Mouse (Mus musculus) hematopoietic multipotent progenitor cell, adult 10-12 weeks (in vitro differentiated cells): ENCODE results near the gene Krtap5-3. TPM values are rescaled to one million over a fixed set of nuclear protein-coding genes. Genes with fewer than 3 reads are reported as not detected.

ENCODE experiments used
- polyA plus RNA-seq: library from polyadenylated mRNA; stranded (reverse); fragments of >175 nt; gene quantifications from 2 replicates; pipeline ENCODE4 v1.2.3, GENCODE M21; 2012; ENCODE audit warnings: low replicate concordance

Gene Krtap5-3
- polyA plus RNA-seq, result not detected in 2 replicates

GRCm38 (mm10) chr7:142201064-142201463 is at the start of gene Krtap5-3:
TSS of gene Krtap5-3 (plus strand) at chr7:142201364.

GRCm38 (mm10) chr7:142157013-142157412 is 44.2 kb upstream of the Krtap5-3 start, which contains the start of gene Gm29735:
TSS of gene Gm29735 (minus strand) at chr7:142157113.

GRCm38 (mm10) chr7:142165639-142166038 is 35.5 kb upstream of the Krtap5-3 start, which contains the start of gene Gm4553:
TSS of gene Gm4553 (minus strand) at chr7:142165739.

GRCm38 (mm10) chr7:142175905-142176304 is 25.3 kb upstream of the Krtap5-3 start, which contains the start of gene Krtap5-2:
TSS of gene Krtap5-2 (minus strand) at chr7:142176005.

GRCm38 (mm10) chr7:142190289-142190688 is 10.9 kb upstream of the Krtap5-3 start, which contains the start of gene Gm10153:
TSS of gene Gm10153 (minus strand) at chr7:142190389.

GRCm38 (mm10) chr7:142211559-142211958 is 10.4 kb downstream of the Krtap5-3 start, which contains the start of gene Gm7579:
TSS of gene Gm7579 (plus strand) at chr7:142211859.

GRCm38 (mm10) chr7:142229871-142230270 is 28.7 kb downstream of the Krtap5-3 start, which contains the start of gene Krtap5-5:
TSS of gene Krtap5-5 (minus strand) at chr7:142229971.

GRCm38 (mm10) chr7:142240978-142241377 is 39.8 kb downstream of the Krtap5-3 start, which contains the start of gene Gm40460:
TSS of gene Gm40460 (minus strand) at chr7:142241078.

Other genes starting within 250 kb of the Krtap5-3 start
- gene Mob2, start 140.3 kb upstream of the Krtap5-3 start, polyA plus RNA-seq, result 11.6 and 41.1 TPM in 2 replicates
- 0.27 and 1.8 TPM in 2 replicates for gene Dusp8, start 105.5 kb upstream of the Krtap5-3 start, polyA plus RNA-seq
- not detected in 2 replicates for gene Gm45618, start 80.6 kb upstream of the Krtap5-3 start, polyA plus RNA-seq
- gene Gm39115, start 65.3 kb upstream of the Krtap5-3 start, polyA plus RNA-seq, result not detected in 2 replicates
- gene Gm45337, start 56.8 kb upstream of the Krtap5-3 start, polyA plus RNA-seq, result not detected in 2 replicates
- not detected in 2 replicates for gene Gm29735, start 44.3 kb upstream of the Krtap5-3 start, polyA plus RNA-seq
- gene Gm4553, start 35.6 kb upstream of the Krtap5-3 start, polyA plus RNA-seq, result not detected in 2 replicates
- gene Krtap5-2, start 25.4 kb upstream of the Krtap5-3 start, polyA plus RNA-seq, result not detected in 2 replicates
- not detected in 2 replicates for gene Gm10153, start 11.0 kb upstream of the Krtap5-3 start, polyA plus RNA-seq
- gene Gm7579, start 10.5 kb downstream of the Krtap5-3 start, polyA plus RNA-seq, result not detected in 2 replicates
- gene Krtap5-5, start 28.6 kb downstream of the Krtap5-3 start, polyA plus RNA-seq, result not detected in 2 replicates
- not detected in 2 replicates for gene Gm40460, start 39.7 kb downstream of the Krtap5-3 start, polyA plus RNA-seq
- gene Gm2431, start 57.0 kb downstream of the Krtap5-3 start, polyA plus RNA-seq, result not detected in 2 replicates
- not detected in 2 replicates for gene Gm4559, start 73.0 kb downstream of the Krtap5-3 start, polyA plus RNA-seq
- not detected in 2 replicates for gene Krtap5-1, start 95.8 kb downstream of the Krtap5-3 start, polyA plus RNA-seq
- not detected in 2 replicates for gene Krtap5-4, start 102.2 kb downstream of the Krtap5-3 start, polyA plus RNA-seq
- gene Ifitm10, start 172.4 kb downstream of the Krtap5-3 start, polyA plus RNA-seq, result 41.9 and 231 TPM in 2 replicates
- 54.8 and 139 TPM in 2 replicates for gene Gm49369, start 181.3 kb downstream of the Krtap5-3 start, polyA plus RNA-seq
- gene Ctsd, start 186.7 kb downstream of the Krtap5-3 start, polyA plus RNA-seq, result 105 and 131 TPM in 2 replicates
- 0.15 and 1.6 TPM in 2 replicates for gene Syt8, start 233.5 kb downstream of the Krtap5-3 start, polyA plus RNA-seq
- 2.4 and 11.7 TPM in 2 replicates for gene Tnni2, start 240.4 kb downstream of the Krtap5-3 start, polyA plus RNA-seq